1 mouse cellular context compared by ENCODE assay signal in genomic region chr4:129672083-129672877, GRCm38 (mm10).
TF ChIP-seq lines count a peak whose summit lies in the region.

Gene Kpna6 (minus strand): TSS chr4:129672767.

TF ChIP-seq in CH12.LX, 34 proteins besides CTCF, POLR2A, EP300 and RAD21 (continued from another document):
- peak; percentile 60 for TF ChIP-seq MEF2A (IDR thresholded peaks at IDR 0.05; ENCODE audit: borderline replicate concordance, low read depth, low read length)
- peak; percentile 54; the same call in 1 of the 2 replicates for TF ChIP-seq IRF4 (IDR thresholded peaks at IDR 0.05; ENCODE audit: low read depth, low read length)
- TF ChIP-seq NELFE (IDR thresholded peaks at IDR 0.05; ENCODE audit: low read depth, low read length): peak; percentile 50; the same call in 1 of the 2 replicates
- TF ChIP-seq ZC3H11A (IDR thresholded peaks at IDR 0.05; ENCODE audit: low read depth, low read length): no peak
- TF ChIP-seq ZMIZ1 (IDR thresholded peaks at IDR 0.05; ENCODE audit: low read depth, low read length): peak; percentile 61; the same call in 1 of the 2 replicates
- TF ChIP-seq CHD1 (IDR thresholded peaks at IDR 0.05; ENCODE audit: low read depth, low read length): peak; percentile 68; the same call in 1 of the 2 replicates
- TF ChIP-seq USF2 (conservative IDR thresholded peaks at IDR 0.05; ENCODE audit: low read depth, low read length): no peak
- TF ChIP-seq JUN (IDR thresholded peaks at IDR 0.05; ENCODE audit: insufficient read depth, low read depth, low read length): no peak
- peak; percentile 64 for TF ChIP-seq TCF12 (IDR thresholded peaks at IDR 0.05; ENCODE audit: low read depth, low read length)
- TF ChIP-seq BHLHE40 (IDR thresholded peaks at IDR 0.05; ENCODE audit: low read depth, low read length): no peak; the same call in 1 of the 2 replicates
- TF ChIP-seq ETS1 (conservative IDR thresholded peaks at IDR 0.05; ENCODE audit: low read depth, low read length): no peak
- TF ChIP-seq MXI1 (IDR thresholded peaks at IDR 0.05; ENCODE audit: low read depth, low read length): peak; percentile 67
- no peak for TF ChIP-seq RCOR1 (conservative IDR thresholded peaks at IDR 0.05; ENCODE audit: low read depth, low read length)
- TF ChIP-seq MAFK (IDR thresholded peaks at IDR 0.05; ENCODE audit: insufficient replicate concordance, low read length): no peak
- no peak for TF ChIP-seq JUND (conservative IDR thresholded peaks at IDR 0.05; ENCODE audit: low read depth, low read length)
- TF ChIP-seq ZNF384 (IDR thresholded peaks at IDR 0.05; ENCODE audit: low read depth, low read length): no peak
- peak; percentile 53; the same call in 1 of the 2 replicates for TF ChIP-seq UBTF (IDR thresholded peaks at IDR 0.05; ENCODE audit: low read depth, low read length)
- 0 out of 2 replicates have a peak, but pooled peaks have one; percentile 19 for TF ChIP-seq MAZ (IDR thresholded peaks at IDR 0.05; ENCODE audit: low read depth, low read length)
- TF ChIP-seq CHD2 (IDR thresholded peaks at IDR 0.05; ENCODE audit: low read length): no peak
